Mouse (Mus musculus): ENCODE measurements around the gene Fbxo36. TPM values are rescaled to one million over a fixed set of nuclear protein-coding genes. Genes with fewer than 3 reads are reported as not detected.

Gene Fbxo36
- polyA plus RNA-seq, 1 experiment from 2014 or later: 10.8 TPM

GRCm38 (mm10) chr1:84843366-84843765 is 3.7 kb downstream of the Fbxo36 start:
- Histone ChIP-seq H3K9me3 (replicated peaks) (no peaks in the 10 kb centered on the region), H3K4me1 (peaks cover 4% of the 10 kb centered on the region), H3K4me3 (no peak overlapping the region), H3K27ac (no peak overlapping the region), H3K27me3 (no peaks in the 10 kb centered on the region), H3K4me2 (replicated peaks) (no peak overlapping the region), H3K36me3 (0 out of 2 replicates have a peak, but pooled peaks cover 9% of the 10 kb centered on the region), H3K9ac (no peak overlapping the region)
- ATAC-seq (ENCODE audit: low FRiP score): no peak
- whole genome bisulfite sequencing: 96% methylated on average over 2 of the region's 2 CpGs

- H3K27ac ChIP-seq: no peak overlapping the region
- 97% methylated on average over 7 of the region's 7 CpGs for WGBS
- ATAC-seq (ENCODE audit: low FRiP score): no peak
- no peaks in the 10 kb centered on the region for H3K27me3 ChIP-seq
- no peak overlapping the region for H3K9ac ChIP-seq
- no peaks in the 10 kb centered on the region for H3K9me3 ChIP-seq (replicated peaks)
- H3K4me1 ChIP-seq: no peaks in the 10 kb centered on the region
- H3K4me3 ChIP-seq: no peak overlapping the region
- H3K36me3 ChIP-seq: 0 out of 2 replicates have a peak, but pooled peaks cover 9% of the 10 kb centered on the region
- H3K4me2 ChIP-seq (replicated peaks): no peak overlapping the region
Observed at GRCm38 (mm10) chr1:84847698-84848097, 8.1 kb downstream of the Fbxo36 start.

GRCm38 (mm10) chr1:84848335-84848734 is 8.7 kb downstream of the Fbxo36 start:
- no peak overlapping the region for H3K9ac ChIP-seq
- H3K27ac ChIP-seq: no peak overlapping the region
- no peaks in the 10 kb centered on the region for H3K9me3 ChIP-seq (replicated peaks)
- H3K4me1 ChIP-seq: no peaks in the 10 kb centered on the region
- H3K27me3 ChIP-seq: no peaks in the 10 kb centered on the region
- H3K4me3 ChIP-seq: no peak overlapping the region
- 0 out of 2 replicates have a peak, but pooled peaks cover 4% of the 10 kb centered on the region for H3K36me3 ChIP-seq
- no peak for ATAC-seq (ENCODE audit: low FRiP score)
- 100% methylated on average over 3 of the region's 3 CpGs for WGBS
- no peak overlapping the region for H3K4me2 ChIP-seq (replicated peaks)

DNA sequence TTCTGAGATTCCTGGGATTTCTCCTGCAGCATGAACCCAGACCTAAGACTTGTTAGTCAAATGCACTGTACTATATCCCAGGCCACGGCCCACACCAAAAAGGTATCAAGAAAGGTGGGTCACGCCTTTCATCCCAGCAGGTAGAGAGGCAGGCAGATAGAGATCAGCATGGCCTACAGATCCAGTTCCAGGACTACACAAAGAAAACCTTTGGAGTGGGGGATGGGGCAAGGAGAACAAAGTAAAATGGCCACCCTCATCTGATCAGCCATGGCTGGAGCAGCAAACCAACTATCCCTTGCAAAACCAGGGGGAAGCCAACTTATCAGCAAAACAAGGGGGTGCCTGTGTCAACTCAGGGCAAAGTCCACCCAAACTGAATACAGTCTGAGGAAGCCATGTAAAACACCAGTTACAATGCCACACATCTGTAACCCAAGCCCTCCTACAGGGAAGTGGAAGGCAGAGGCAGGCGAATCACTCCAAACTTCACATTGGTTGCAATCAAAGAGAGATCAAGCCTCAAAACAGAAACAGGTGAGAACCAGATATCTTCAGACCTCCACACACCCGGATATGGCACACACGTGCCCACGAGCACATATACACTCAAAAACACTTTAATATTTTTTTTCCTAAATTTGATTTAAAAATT is 9.3 kb downstream of the Fbxo36 start:
- H3K36me3 ChIP-seq: 0 out of 2 replicates have a peak, but pooled peaks cover 4% of the 10 kb centered on the region
- H3K4me2 ChIP-seq (replicated peaks): no peak overlapping the region
- no peak overlapping the region for H3K9ac ChIP-seq
- ATAC-seq (ENCODE audit: low FRiP score): no peak
- H3K9me3 ChIP-seq (replicated peaks): no peaks in the 10 kb centered on the region
- no peaks in the 10 kb centered on the region for H3K4me1 ChIP-seq
- 93% methylated on average over 6 of the region's 6 CpGs for WGBS
- H3K27ac ChIP-seq: no peak overlapping the region
- H3K27me3 ChIP-seq: no peaks in the 10 kb centered on the region
- H3K4me3 ChIP-seq: no peak overlapping the region

- WGBS: 95% methylated on average over 7 of the region's 7 CpGs
Observed at GRCm38 (mm10) chr1:84849804-84850203, 10.2 kb downstream of the Fbxo36 start.

GRCm38 (mm10) chr1:84850471-84850870 is 10.8 kb downstream of the Fbxo36 start:
- Histone ChIP-seq H3K4me3 (no peak overlapping the region), H3K9me3 (replicated peaks) (no peaks in the 10 kb centered on the region), H3K9ac (no peak overlapping the region), H3K27ac (no peak overlapping the region), H3K4me2 (replicated peaks) (no peak overlapping the region), H3K27me3 (no peaks in the 10 kb centered on the region), H3K4me1 (no peaks in the 10 kb centered on the region), H3K36me3 (0 out of 2 replicates have a peak, but pooled peaks cover 4% of the 10 kb centered on the region)
- ATAC-seq (ENCODE audit: low FRiP score): no peak
- WGBS: 95% methylated on average over 7 of the region's 7 CpGs

More at GRCm38 (mm10) chr1:84849804-84850203, 10.2 kb downstream of the Fbxo36 start:
- ATAC-seq (ENCODE audit: low FRiP score): no peak
- H3K4me2 ChIP-seq (replicated peaks): no peak overlapping the region
- H3K27ac ChIP-seq: no peak overlapping the region
- H3K9ac ChIP-seq: no peak overlapping the region
- H3K4me1 ChIP-seq: no peaks in the 10 kb centered on the region
- no peaks in the 10 kb centered on the region for H3K27me3 ChIP-seq
- H3K4me3 ChIP-seq: no peak overlapping the region
- 0 out of 2 replicates have a peak, but pooled peaks cover 4% of the 10 kb centered on the region for H3K36me3 ChIP-seq
- no peaks in the 10 kb centered on the region for H3K9me3 ChIP-seq (replicated peaks)

DNA sequence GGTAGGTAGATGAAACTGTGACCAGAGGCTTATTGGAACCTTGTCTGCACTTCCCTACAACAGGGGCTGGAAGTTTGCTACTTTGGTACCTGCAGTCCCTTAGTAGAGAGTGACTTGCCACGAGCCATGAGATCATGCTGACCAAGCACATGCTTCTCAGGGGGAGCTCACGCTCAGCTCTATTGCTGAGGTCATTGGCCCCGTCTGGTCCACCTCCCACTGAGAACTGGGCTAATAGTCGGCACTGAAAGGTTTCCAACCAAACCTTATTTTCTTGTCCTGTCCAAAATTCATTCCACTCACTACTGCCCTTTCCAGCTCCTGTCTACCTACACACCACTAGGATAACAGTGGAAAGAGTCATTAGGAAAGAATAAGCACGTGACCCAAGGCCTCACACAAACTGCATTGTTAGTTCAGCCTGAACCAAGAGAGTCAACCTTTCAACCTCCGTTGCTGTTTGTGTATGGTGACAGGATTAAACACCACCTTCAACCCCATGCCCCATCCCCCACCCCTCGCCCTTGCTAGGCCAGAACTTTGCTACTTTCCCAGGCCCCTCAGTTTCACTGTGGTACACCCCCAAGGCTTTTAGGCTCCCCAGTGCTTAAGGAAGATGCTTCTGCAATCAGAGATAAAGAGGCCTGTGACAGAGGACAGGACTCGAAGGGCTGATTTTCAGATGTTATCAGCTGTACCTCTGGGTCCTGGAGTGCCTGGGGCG is 12.0 kb downstream of the Fbxo36 start:
- 37% methylated on average over 9 of the region's 9 CpGs for WGBS
- H3K36me3 ChIP-seq: 0 out of 2 replicates have a peak, but pooled peaks cover 2% of the 10 kb centered on the region
- no peak overlapping the region for H3K9ac ChIP-seq
- no peak for ATAC-seq (ENCODE audit: low FRiP score)
- H3K4me1 ChIP-seq: no peaks in the 10 kb centered on the region
- H3K27ac ChIP-seq: no peak overlapping the region
- no peaks in the 10 kb centered on the region for H3K9me3 ChIP-seq (replicated peaks)
- no peaks in the 10 kb centered on the region for H3K27me3 ChIP-seq
- no peak overlapping the region for H3K4me2 ChIP-seq (replicated peaks)
- no peak overlapping the region for H3K4me3 ChIP-seq

- WGBS: 86% methylated on average over 1 of the region's 1 CpGs
Observed at GRCm38 (mm10) chr1:84853721-84854120, 14.1 kb downstream of the Fbxo36 start.

GRCm38 (mm10) chr1:84854966-84855365 is 15.3 kb downstream of the Fbxo36 start:
- 87% methylated on average over 2 of the region's 2 CpGs for WGBS
- no peak overlapping the region for H3K4me2 ChIP-seq (replicated peaks)
- ATAC-seq (ENCODE audit: low FRiP score): no peak
- no peaks in the 10 kb centered on the region for H3K9me3 ChIP-seq (replicated peaks)
- H3K36me3 ChIP-seq: no peaks in the 10 kb centered on the region
- H3K4me1 ChIP-seq: no peaks in the 10 kb centered on the region
- no peak overlapping the region for H3K9ac ChIP-seq
- no peak overlapping the region for H3K4me3 ChIP-seq
- no peak overlapping the region for H3K27ac ChIP-seq
- no peaks in the 10 kb centered on the region for H3K27me3 ChIP-seq

More at GRCm38 (mm10) chr1:84853721-84854120, 14.1 kb downstream of the Fbxo36 start:
- Histone ChIP-seq H3K27me3 (no peaks in the 10 kb centered on the region), H3K9ac (no peak overlapping the region), H3K4me2 (replicated peaks) (no peak overlapping the region), H3K36me3 (no peaks in the 10 kb centered on the region), H3K27ac (no peak overlapping the region), H3K9me3 (replicated peaks) (no peaks in the 10 kb centered on the region), H3K4me3 (no peak overlapping the region), H3K4me1 (no peaks in the 10 kb centered on the region)
- no peak for ATAC-seq (ENCODE audit: low FRiP score)

- 71% methylated on average over 2 of the region's 2 CpGs for WGBS
- Histone ChIP-seq H3K4me3 (no peak overlapping the region), H3K4me1 (no peaks in the 10 kb centered on the region), H3K27ac (no peak overlapping the region), H3K4me2 (replicated peaks) (no peak overlapping the region), H3K9ac (no peak overlapping the region), H3K36me3 (no peaks in the 10 kb centered on the region), H3K27me3 (no peaks in the 10 kb centered on the region), H3K9me3 (replicated peaks) (no peaks in the 10 kb centered on the region)
- ATAC-seq (ENCODE audit: low FRiP score): no peak
Observed at GRCm38 (mm10) chr1:84855756-84856155, 16.1 kb downstream of the Fbxo36 start.

- ATAC-seq (ENCODE audit: low FRiP score): no peak
- Histone ChIP-seq H3K27me3 (no peaks in the 10 kb centered on the region), H3K36me3 (no peaks in the 10 kb centered on the region), H3K9me3 (replicated peaks) (no peaks in the 10 kb centered on the region), H3K27ac (no peak overlapping the region), H3K4me3 (no peak overlapping the region), H3K9ac (no peak overlapping the region), H3K4me2 (replicated peaks) (no peak overlapping the region), H3K4me1 (no peaks in the 10 kb centered on the region)
- 89% methylated on average over 6 of the region's 6 CpGs for WGBS
Observed at GRCm38 (mm10) chr1:84859597-84859996, 20.0 kb downstream of the Fbxo36 start.

DNA sequence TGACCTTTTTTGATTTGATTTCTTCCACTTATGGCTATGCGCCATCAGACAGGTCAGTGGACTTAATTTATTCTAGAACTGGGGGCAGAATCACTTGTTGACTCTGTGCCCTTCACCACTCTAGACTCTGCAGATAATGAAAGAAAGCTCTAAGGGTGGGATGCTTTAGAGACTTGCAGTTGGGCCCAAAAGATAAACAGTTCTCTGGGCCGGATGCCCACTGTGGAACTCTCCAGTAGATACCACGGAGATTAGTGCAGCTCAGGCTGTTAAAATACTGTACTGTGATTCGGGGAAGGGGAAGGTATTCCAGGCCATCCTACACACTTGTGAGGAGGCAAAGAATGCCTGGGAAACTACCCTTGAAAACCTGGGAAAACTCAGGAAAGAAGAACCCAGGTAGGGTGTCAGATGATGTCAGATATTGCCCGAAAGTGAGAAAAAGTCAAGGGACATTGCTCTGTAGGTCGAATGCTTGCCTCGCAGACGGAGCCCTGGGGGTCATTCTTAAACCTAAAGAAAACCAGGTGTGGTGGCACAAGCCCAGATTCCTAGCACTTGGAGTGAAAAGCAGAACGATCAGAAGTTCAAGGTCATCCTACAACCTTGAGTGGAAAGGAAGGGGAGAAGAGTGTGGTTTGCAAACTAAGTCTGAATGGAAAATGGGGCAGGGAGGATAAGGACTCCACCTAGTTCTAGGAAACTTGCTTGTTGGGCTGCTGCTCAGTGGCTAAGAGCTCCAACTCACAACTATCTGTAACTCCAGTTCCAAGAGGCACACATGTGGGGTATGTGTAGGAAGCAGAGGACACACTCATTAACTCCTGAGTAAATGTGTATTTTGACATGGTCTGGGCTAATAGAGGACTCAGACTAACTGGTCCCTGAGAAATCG is 21.0 kb downstream of the Fbxo36 start:
- no peaks in the 10 kb centered on the region for H3K9me3 ChIP-seq (replicated peaks)
- H3K36me3 ChIP-seq: no peaks in the 10 kb centered on the region
- H3K9ac ChIP-seq: no peak overlapping the region
- H3K27me3 ChIP-seq: no peaks in the 10 kb centered on the region
- H3K4me3 ChIP-seq: no peak overlapping the region
- no peak for ATAC-seq (ENCODE audit: low FRiP score)
- no peak overlapping the region for H3K27ac ChIP-seq
- no peaks in the 10 kb centered on the region for H3K4me1 ChIP-seq
- H3K4me2 ChIP-seq (replicated peaks): no peak overlapping the region
- 81% methylated on average over 10 of the region's 10 CpGs for WGBS
